Mouse (Mus musculus) kidney, adult 2 months (tissue): ENCODE measurements at regions not wholly inside any gene's neighbourhood (a gene's known extent, or its start where the extent isn't known, plus 50 kb on each side); places are given as distances from the start of the nearest gene placed in this dataset.

Experiments
- CTCF ChIP-seq: fragments of 200-500 bp; conservative IDR thresholded peaks from 2 replicates; pipeline ENCODE4 v1.5.1; 2011; ENCODE audit warnings: low read depth, mild to moderate bottlenecking, control low read depth, low read length, moderate library complexity, mixed read lengths; ENCODE audit not compliant: insufficient read depth, insufficient read length
- POLR2A ChIP-seq: fragments of 200-500 bp; IDR thresholded peaks from one replicate; pipeline ENCODE4 v1.6.1; 2011; ENCODE audit warnings: low read depth, low read length, control low read depth

DNA sequence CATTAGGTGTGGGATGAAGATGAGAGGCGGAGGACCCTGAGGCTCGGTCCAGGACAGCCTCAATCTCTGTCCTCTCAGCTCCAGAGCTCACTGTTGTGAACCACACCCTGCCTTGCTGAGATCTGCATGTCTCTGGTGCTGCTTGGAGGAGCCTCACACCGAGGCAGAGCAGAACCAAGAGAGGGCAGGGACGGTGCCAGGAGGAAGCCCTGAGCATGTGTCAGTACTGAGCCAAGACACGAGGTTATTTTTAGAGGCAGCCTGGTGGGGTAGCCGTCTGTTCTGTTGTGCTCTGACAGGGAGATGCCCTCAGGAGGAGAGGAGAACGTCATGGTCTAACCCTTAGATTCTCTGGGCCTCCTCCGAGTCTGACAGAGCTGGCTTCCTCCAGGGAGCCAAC, 50.3 kb upstream of the Tle3 start:
- TF ChIP-seq CTCF (no peak), POLR2A (no peak)
